Mouse (Mus musculus) heart, adult 11 months (tissue): ENCODE results near the gene Fam3c.
"Not testable (repeated sequence)": the region's sequence is repeated elsewhere in the genome, so short reads cannot be mapped to it uniquely, and the experiment has no call there.

Source experiments
- DNase-seq: peaks from one replicate; pipeline ENCODE4 v3.0.0; 2022

Fam3c gene

GRCm38 (mm10) chr6:22289461-22290021 lies 66.5 kb downstream of the Fam3c start:
- DNase-seq = no peak

GRCm38 (mm10) chr6:22288737-22289460 lies 67.1 kb downstream of the Fam3c start:
- no peak for DNase-seq

- DNase-seq = peak; percentile 89
Observed at GRCm38 (mm10) chr6:22288004-22288736, 67.9 kb downstream of the Fam3c start, which contains the start of gene Wnt16. Gene Wnt16 (plus strand): TSS chr6:22288227.

GRCm38 (mm10) chr6:22282405-22282804 lies 73.6 kb downstream of the Fam3c start:
- DNase-seq = no peak

- peak; percentile 95 for DNase-seq
Observed at GRCm38 (mm10) chr6:22280217-22280861, 75.7 kb downstream of the Fam3c start.

DNA sequence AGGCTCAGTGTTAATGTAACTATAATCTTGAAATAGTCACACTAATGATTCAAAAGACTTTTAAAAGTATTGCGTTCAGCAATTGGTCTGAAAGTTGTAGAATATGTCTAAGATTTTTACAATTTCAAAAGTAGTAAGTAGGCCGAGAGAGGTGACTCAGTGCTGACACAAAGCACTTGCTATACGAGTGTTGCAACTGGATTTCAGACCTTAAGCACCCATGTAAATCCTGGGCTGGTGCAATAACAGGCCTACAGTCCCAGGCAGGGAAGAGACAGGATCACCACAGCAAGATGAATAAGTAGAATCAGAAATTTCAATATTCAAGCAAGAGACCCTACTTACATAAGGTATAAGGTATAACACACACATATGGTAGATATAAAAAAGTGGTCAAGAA lies 78.1 kb downstream of the Fam3c start:
- no peak for DNase-seq

GRCm38 (mm10) chr6:22269840-22270521 lies 86.1 kb downstream of the Fam3c start:
- DNase-seq = no peak

GRCm38 (mm10) chr6:22268677-22269076 lies 87.4 kb downstream of the Fam3c start:
- no peak for DNase-seq

DNA sequence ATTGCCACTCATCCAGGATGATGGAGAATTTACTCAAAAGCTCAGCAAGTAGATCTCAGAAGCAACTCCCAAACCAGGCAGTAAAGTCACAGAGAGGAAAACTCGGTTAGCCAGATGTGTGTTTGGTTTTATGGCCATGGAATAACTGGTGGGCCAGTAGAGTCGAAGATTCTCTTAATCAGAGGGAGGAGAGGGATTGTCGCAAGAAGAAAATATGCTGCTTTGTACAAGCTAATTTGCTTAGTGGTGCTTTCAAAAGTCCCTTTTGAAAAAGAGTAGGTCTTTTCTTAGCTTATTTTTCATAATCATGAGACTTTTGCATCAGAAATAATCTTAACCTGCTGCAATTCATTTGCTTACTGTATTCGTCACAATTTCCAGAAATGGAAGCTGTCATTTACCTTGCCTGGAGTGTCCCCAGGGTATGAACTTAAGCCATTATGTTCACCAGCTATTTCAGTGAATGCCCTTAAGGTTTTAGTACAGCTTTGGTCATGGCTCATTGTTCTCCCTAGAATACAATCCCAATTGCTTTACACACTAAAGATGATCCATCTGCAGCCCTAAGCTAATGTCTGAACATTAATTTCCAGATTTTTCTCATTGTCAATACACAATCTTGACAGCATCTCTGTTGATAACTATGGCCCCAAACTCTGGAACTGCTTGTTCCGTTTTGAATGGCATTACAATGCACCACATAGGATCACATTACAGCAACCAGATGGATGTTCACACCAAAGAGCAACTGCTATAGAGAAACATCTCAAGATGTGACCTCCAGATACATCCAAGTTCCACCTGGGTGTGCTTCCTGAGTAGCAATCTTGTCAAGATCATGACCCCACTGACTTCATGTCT lies 88.0 kb downstream of the Fam3c start:
- no peak for DNase-seq

DNA sequence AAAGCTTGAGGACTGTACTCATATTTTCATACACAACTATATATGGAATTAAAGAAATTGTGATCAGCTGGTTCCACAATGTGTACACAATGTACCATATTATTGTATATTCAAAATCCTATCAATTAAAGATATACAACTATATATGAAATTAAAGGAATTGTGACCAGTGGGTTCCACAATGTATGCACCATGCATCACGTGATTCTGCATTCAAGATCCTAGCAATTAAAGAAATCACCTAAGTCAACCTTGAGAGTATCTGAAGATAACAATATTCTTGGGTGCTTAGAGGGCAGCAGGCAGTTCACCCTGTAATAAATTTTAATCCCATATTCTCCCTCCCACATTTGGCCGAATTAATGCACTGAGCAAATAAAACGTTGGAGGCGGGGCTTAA lies 90.0 kb downstream of the Fam3c start:
- no peak for DNase-seq

- DNase-seq = not testable (repeated sequence)
Observed at GRCm38 (mm10) chr6:22264094-22264493, 91.9 kb downstream of the Fam3c start.

DNA sequence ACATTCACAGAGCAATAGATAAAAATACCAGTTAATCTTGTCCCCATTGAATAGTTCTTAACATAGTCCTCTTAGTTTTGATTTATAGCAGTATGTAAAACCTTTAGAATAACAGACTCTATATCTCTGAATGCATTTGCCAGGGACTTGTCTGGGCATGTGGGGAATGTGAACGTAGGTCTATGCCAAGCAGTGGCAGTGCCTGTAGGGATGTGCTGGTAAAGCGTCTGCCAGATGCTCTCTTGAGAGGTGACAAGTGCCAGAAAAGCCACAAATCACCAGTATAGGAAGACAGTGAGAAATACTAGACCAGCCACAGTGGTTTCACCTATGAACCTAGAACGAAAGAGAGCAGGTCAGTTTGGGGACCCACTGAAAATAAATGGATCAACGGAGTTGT lies 93.5 kb downstream of the Fam3c start:
- DNase-seq = no peak

- DNase-seq = no peak
Observed at GRCm38 (mm10) chr6:22258784-22259183, 97.3 kb downstream of the Fam3c start.
